Mouse (Mus musculus) midbrain, embryonic 12.5 days (tissue): ENCODE data around the gene Celsr1. TPM values are rescaled to one million over a fixed set of nuclear protein-coding genes. Genes with fewer than 3 reads are reported as not detected.

Experiments
- ATAC-seq: fragments of 200-750 bp; cut with Nextera tagmentation; 2 replicates; pipeline ENCODE4 v1.8.0; 2017; ENCODE audit warnings: low read depth, moderate TSS enrichment, moderate library complexity; ENCODE audit not compliant: low FRiP score
- H3K27ac ChIP-seq: fragments of 300-500 bp; sonication (generic); replicated peaks from 2 replicates; pipeline ENCODE4 v1.5.1; 2016; ENCODE audit warnings: mild to moderate bottlenecking
- H3K27me3 ChIP-seq: fragments of 300-500 bp; sonication (generic); 2 replicates; pipeline ENCODE4 v1.6.1; 2016; ENCODE audit warnings: mild to moderate bottlenecking
- H3K36me3 ChIP-seq: fragments of 300-500 bp; sonication (generic); 2 replicates; pipeline ENCODE4 v1.6.1; 2016
- H3K4me1 ChIP-seq: fragments of 300-500 bp; sonication (generic); 2 replicates; pipeline ENCODE4 v1.6.1; 2016
- H3K4me2 ChIP-seq: fragments of 300-500 bp; sonication (generic); replicated peaks from 2 replicates; pipeline ENCODE4 v1.6.1; 2016; ENCODE audit warnings: mild to moderate bottlenecking, moderate library complexity
- H3K4me3 ChIP-seq: fragments of 300-500 bp; sonication (generic); 2 replicates; pipeline ENCODE4 v1.5.1; 2016; ENCODE audit warnings: mild to moderate bottlenecking
- H3K9ac ChIP-seq: fragments of 300-500 bp; sonication (generic); replicated peaks from 2 replicates; pipeline ENCODE4 v1.6.1; 2016; ENCODE audit warnings: mild to moderate bottlenecking, moderate library complexity
- H3K9me3 ChIP-seq: fragments of 300-500 bp; sonication (generic); 2 replicates; pipeline ENCODE4 v1.6.1; 2016; ENCODE audit warnings: mild to moderate bottlenecking
- WGBS: fragments of 180-500 bp; shearing (Covaris S2); methylation state at CpG from one replicate; pipeline ENCODE4 v1.1.7; 2016; 5-methylcytosine and 5-hydroxymethylcytosine counted together
- polyA plus RNA-seq: library from polyadenylated mRNA; unstranded; fragments of >200 nt; fragmentation: Nextera tagmentation; extraction: Ambion mirVana; gene quantifications from 2 replicates; pipeline ENCODE4 v1.2.1, GENCODE M21; 2016

Celsr1 gene
- polyA plus RNA-seq, 1 experiment from 2014 or later, result 3.4 TPM

DNA sequence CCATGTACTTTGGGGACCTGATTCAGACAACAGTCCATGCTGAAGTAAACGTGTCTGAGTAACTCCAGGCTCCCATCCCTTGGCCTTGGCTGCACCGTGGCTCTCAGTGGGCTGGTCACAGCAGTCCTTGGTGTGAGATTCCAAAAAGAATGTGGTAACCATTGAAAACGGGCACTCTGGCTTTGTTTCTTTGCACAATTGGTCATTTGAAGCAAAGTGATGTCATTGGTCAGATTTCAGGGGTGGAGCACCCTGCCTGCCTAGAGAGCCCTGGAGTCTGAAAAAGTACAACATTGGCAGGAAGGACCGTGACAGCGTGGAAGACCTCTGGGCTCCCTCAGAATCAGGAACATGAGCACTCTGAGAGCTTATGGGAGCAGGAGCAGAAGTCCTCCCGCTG, 134.2 kb downstream of the Celsr1 start:
- no peak overlapping the region for H3K4me2 ChIP-seq
- no peak for ATAC-seq
- H3K9me3 ChIP-seq, result no peaks in the 10 kb centered on the region
- no peak overlapping the region for H3K9ac ChIP-seq
- 62% methylated on average over 6 of the region's 6 CpGs for WGBS
- H3K27ac ChIP-seq, result no peak overlapping the region
- no peaks in the 10 kb centered on the region for H3K27me3 ChIP-seq
- peaks cover 67% of the 10 kb centered on the region for H3K36me3 ChIP-seq
- peaks cover 6% of the 10 kb centered on the region; the same call in 1 of the 2 replicates for H3K4me1 ChIP-seq
- no peak overlapping the region for H3K4me3 ChIP-seq

DNA sequence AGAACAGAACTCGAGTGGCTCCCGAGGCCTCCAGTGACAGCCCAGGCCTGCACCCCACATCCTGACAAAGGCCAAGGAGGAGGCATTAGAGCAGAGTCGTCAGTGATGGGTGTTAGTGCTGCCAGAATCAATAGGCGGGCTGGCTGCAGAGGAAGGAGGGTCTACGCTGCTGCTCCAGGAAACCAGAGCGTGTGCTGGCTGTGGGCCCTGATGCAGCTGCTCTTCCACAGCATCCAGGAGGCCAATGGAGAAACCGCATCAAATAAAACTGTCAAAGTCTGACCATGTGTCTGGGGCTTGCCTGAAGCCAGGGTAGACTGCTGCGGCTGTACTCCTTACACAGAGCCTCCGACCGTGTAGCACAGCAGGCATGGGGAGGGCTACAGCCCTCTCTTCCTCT, 136.5 kb downstream of the Celsr1 start:
- Histone ChIP-seq H3K4me3 (no peak overlapping the region), H3K27me3 (no peaks in the 10 kb centered on the region), H3K36me3 (peaks cover 83% of the 10 kb centered on the region), H3K9me3 (no peaks in the 10 kb centered on the region), H3K9ac (0 out of 2 replicates have a peak overlapping the region, but pooled peaks have one; percentile 1), H3K4me2 (no peak overlapping the region), H3K27ac (no peak overlapping the region), H3K4me1 (peaks cover 6% of the 10 kb centered on the region; the same call in 1 of the 2 replicates)
- 87% methylated on average over 10 of the region's 10 CpGs for WGBS
- no peak for ATAC-seq

DNA sequence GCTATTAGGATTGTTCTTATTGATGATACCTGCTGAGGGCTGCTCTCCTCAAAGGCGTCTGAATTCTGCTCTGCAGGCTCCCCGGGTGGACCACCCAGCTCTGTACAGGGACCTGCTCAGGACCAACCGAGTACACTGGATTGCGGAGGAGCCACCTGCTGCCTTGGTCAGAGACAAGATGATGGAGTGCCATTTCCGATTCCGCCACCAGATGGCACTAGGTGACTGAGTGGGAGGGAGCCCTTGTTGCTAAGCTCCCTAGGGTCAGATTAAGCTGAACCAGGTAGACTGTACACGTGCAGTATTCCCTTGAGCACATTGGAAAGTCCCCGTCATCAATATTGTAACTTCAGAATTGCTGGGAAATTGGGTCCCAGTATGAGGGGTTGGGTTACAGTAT, 137.3 kb downstream of the Celsr1 start:
- Histone ChIP-seq H3K9me3 (no peaks in the 10 kb centered on the region), H3K27me3 (no peaks in the 10 kb centered on the region), H3K9ac (no peak overlapping the region), H3K4me1 (peaks cover 6% of the 10 kb centered on the region; the same call in 1 of the 2 replicates), H3K27ac (no peak overlapping the region), H3K36me3 (peaks cover 89% of the 10 kb centered on the region), H3K4me2 (no peak overlapping the region), H3K4me3 (no peak overlapping the region)
- 18% methylated on average over 8 of the region's 8 CpGs for WGBS
- 0 out of 2 replicates have a peak, but pooled peaks have one; percentile 56 for ATAC-seq

GRCm38 (mm10) chr15:85893871-85894270, 139.7 kb downstream of the Celsr1 start:
- 90% methylated on average over 7 of the region's 7 CpGs for WGBS
- no peak overlapping the region for H3K9ac ChIP-seq
- H3K27me3 ChIP-seq, result no peaks in the 10 kb centered on the region
- no peaks in the 10 kb centered on the region for H3K4me1 ChIP-seq
- no peak overlapping the region for H3K4me3 ChIP-seq
- H3K4me2 ChIP-seq, result no peak overlapping the region
- H3K9me3 ChIP-seq, result no peaks in the 10 kb centered on the region
- peaks cover 87% of the 10 kb centered on the region for H3K36me3 ChIP-seq
- no peak for ATAC-seq
- H3K27ac ChIP-seq, result no peak overlapping the region

DNA sequence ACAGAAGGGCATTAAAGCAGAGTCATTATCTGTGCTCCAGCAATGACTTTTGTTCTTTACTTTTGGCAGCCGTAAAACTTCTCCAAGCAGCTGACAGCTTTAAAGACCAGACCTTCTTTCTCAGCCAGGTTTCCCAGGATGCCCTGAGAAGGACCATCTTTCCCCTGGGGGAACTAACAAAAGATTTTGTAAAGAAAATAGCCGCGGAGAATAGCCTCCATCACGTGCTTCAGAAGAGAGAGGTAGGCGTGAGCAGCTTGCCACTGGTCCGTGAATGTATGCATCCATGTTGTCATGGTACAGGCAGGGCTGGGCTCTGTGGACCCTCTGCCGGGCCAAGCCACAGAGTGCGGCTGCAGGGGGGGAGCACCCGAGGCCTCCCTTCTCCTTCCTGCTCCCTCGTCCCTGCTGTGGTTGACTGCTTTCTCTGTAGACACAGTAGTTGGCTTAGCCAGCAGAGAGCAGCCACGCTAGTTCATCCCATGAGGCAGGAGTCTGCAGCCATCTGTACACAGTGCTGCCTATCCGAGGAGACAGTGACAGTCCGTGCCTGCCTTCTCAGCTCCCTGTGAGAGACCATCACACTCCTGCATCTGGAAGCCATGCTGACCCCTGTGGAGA, 141.0 kb downstream of the Celsr1 start:
- H3K9me3 ChIP-seq, result no peaks in the 10 kb centered on the region
- no peaks in the 10 kb centered on the region for H3K4me1 ChIP-seq
- H3K27ac ChIP-seq, result no peak overlapping the region
- no peaks in the 10 kb centered on the region for H3K27me3 ChIP-seq
- H3K4me2 ChIP-seq, result no peak overlapping the region
- H3K36me3 ChIP-seq, result peaks cover 85% of the 10 kb centered on the region
- 80% methylated on average over 13 of the region's 13 CpGs for WGBS
- no peak for ATAC-seq
- H3K4me3 ChIP-seq, result no peak overlapping the region
- H3K9ac ChIP-seq, result no peak overlapping the region

DNA sequence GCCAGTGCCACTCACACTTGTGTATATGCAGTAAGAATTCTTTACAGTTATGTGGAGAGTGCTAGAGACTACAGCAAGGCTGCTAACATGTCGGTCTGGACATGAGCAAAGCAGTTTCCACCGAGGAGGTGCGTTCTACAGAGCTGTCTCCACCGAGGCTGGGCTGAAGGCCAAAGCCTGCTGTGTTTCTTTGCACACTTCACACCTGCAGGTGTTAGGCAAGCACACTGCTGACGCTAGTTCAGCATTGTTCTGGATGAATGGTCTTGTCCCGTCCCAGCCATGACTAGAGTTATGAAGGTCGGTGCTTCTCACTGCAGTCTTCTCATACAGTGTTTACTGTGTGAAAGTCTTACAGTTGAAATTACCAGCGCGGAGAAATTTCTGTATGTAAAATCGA, 141.6 kb downstream of the Celsr1 start:
- Histone ChIP-seq H3K4me2 (no peak overlapping the region), H3K4me1 (no peaks in the 10 kb centered on the region), H3K27me3 (no peaks in the 10 kb centered on the region), H3K36me3 (peaks cover 81% of the 10 kb centered on the region), H3K9me3 (no peaks in the 10 kb centered on the region), H3K27ac (no peak overlapping the region), H3K9ac (no peak overlapping the region), H3K4me3 (no peak overlapping the region)
- ATAC-seq, result no peak
- WGBS, result 87% methylated on average over 10 of the region's 10 CpGs

GRCm38 (mm10) chr15:85889235-85889634, 144.3 kb downstream of the Celsr1 start:
- WGBS, result 95% methylated on average over 4 of the region's 4 CpGs
- Histone ChIP-seq H3K4me2 (no peak overlapping the region), H3K9me3 (no peaks in the 10 kb centered on the region), H3K4me1 (no peaks in the 10 kb centered on the region), H3K36me3 (peaks cover 79% of the 10 kb centered on the region), H3K9ac (no peak overlapping the region), H3K27ac (no peak overlapping the region), H3K27me3 (no peaks in the 10 kb centered on the region), H3K4me3 (no peak overlapping the region)
- ATAC-seq, result no peak

DNA sequence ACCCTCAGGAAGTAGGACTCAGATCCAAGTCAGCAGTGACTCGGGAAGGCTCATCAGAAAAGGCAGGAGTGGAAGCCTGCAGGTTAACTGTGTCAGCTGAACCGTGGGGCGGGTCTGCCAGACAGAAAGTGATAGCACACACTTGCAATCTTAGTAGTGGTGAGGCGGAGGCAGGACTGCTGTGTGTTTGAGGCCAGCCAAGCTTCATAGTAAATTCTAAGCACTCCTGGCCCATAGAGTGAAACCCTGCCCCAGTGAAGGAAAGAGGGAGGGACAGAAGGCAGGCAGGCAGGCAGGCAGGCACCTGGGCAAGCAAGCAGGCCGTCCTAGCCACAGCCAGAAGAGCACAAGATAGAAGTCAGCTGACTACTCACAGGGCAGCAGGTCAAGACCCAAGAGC, 148.0 kb downstream of the Celsr1 start:
- no peak overlapping the region for H3K27ac ChIP-seq
- no peak overlapping the region for H3K4me3 ChIP-seq
- no peaks in the 10 kb centered on the region for H3K27me3 ChIP-seq
- no peak overlapping the region for H3K9ac ChIP-seq
- H3K4me2 ChIP-seq, result no peak overlapping the region
- no peak for ATAC-seq
- peaks cover 62% of the 10 kb centered on the region for H3K36me3 ChIP-seq
- WGBS, result 85% methylated on average over 5 of the region's 5 CpGs
- H3K4me1 ChIP-seq, result peaks cover 1% of the 10 kb centered on the region; the same call in 1 of the 2 replicates
- H3K9me3 ChIP-seq, result no peaks in the 10 kb centered on the region

GRCm38 (mm10) chr15:85879498-85879895, 154.1 kb downstream of the Celsr1 start:
- Histone ChIP-seq H3K4me3 (peak overlapping the region; percentile 74), H3K27me3 (no peaks in the 10 kb centered on the region), H3K36me3 (peaks cover 46% of the 10 kb centered on the region), H3K9me3 (no peaks in the 10 kb centered on the region), H3K9ac (peak overlapping the region; percentile 85), H3K4me1 (peaks cover 18% of the 10 kb centered on the region), H3K4me2 (peak overlapping the region; percentile 88), H3K27ac (peak overlapping the region; percentile 77)
- WGBS, result 3% methylated on average over 18 of the region's 18 CpGs
- peak; percentile 53 for ATAC-seq

DNA sequence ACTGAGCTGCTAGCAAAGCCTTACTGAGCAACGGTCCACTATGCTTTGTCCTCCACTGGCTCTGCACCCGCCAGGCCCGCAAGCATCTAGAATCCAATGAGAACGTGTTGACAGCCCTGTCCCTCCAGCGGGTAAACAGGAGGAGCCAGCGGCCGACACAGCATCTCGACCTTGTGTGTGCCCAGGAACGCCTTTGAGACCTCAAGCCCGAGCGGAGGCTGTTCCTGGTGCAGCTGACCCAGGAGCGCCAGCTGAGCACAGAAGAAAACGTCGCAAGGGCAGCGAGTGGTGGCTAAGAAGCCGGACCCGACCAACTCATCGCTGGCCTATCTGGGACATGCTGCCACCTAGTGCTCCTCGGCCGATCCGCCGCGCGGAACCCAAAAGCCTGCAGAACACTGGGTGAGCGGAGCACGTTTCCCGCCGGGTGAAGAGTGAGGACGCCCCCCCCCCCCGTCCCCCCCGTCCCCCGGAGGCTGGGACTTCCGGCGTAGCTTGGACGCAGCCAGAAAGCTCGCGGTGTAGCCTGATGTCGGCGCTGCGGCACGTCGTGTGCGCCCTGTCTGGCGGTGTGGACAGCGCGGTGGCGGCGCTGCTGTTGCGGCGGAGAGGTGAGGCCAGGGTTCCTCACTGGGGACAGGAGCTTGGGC, 154.6 kb downstream of the Celsr1 start, which contains the start of gene Trmu:
Gene Trmu (plus strand): TSS at position 465 of the 650 bp plus-strand sequence.
- peaks cover 18% of the 10 kb centered on the region for H3K4me1 ChIP-seq
- peak within 1 kb of the TSS; percentile 85 for H3K9ac ChIP-seq
- H3K9me3 ChIP-seq, result no peaks in the 10 kb centered on the region
- H3K4me2 ChIP-seq, result peak within 1 kb of the TSS; percentile 88
- H3K27ac ChIP-seq, result peak within 1 kb of the TSS; percentile 80
- H3K27me3 ChIP-seq, result no peaks in the 10 kb centered on the region
- ATAC-seq, result peak; percentile 95
- under 1% methylated on average over 48 of the region's 50 CpGs for WGBS
- H3K36me3 ChIP-seq, result peaks cover 46% of the 10 kb centered on the region
- H3K4me3 ChIP-seq, result peak within 1 kb of the TSS; percentile 74

GRCm38 (mm10) chr15:85877336-85877735, 156.2 kb downstream of the Celsr1 start:
- H3K27me3 ChIP-seq, result no peaks in the 10 kb centered on the region
- H3K4me2 ChIP-seq, result no peak overlapping the region
- ATAC-seq, result no peak
- H3K9ac ChIP-seq, result no peak overlapping the region
- WGBS, result 93% methylated on average over 7 of the region's 7 CpGs
- H3K9me3 ChIP-seq, result no peaks in the 10 kb centered on the region
- H3K4me1 ChIP-seq, result peaks cover 18% of the 10 kb centered on the region
- no peak overlapping the region for H3K4me3 ChIP-seq
- peaks cover 46% of the 10 kb centered on the region for H3K36me3 ChIP-seq
- H3K27ac ChIP-seq, result no peak overlapping the region

- Histone ChIP-seq H3K36me3 (peaks cover 92% of the 10 kb centered on the region), H3K9ac (no peak overlapping the region), H3K4me1 (no peaks in the 10 kb centered on the region), H3K4me2 (no peak overlapping the region), H3K27me3 (no peaks in the 10 kb centered on the region), H3K27ac (no peak overlapping the region), H3K9me3 (no peaks in the 10 kb centered on the region), H3K4me3 (no peak overlapping the region)
- WGBS, result 47% methylated on average over 6 of the region's 6 CpGs
- ATAC-seq, result no peak
Measured at GRCm38 (mm10) chr15:85867696-85868095, 165.9 kb downstream of the Celsr1 start.
